Mouse (Mus musculus) E14TG2a.4 (cell line): ENCODE measurements around the gene Psme1.

Source experiments
- CTCF ChIP-seq: conservative IDR thresholded peaks from 2 replicates; pipeline ENCODE4 v1.5.1; 2014; ENCODE audit warnings: low read length
- NANOG ChIP-seq: IDR thresholded peaks from 2 replicates; pipeline ENCODE4 v1.6.1; 2014; ENCODE audit warnings: borderline replicate concordance, low read length, mixed read lengths

GRCm38 (mm10) chr14:55580731-55581130, 2.8 kb downstream of the Psme1 start:
- TF ChIP-seq CTCF (no peak), NANOG (no peak)
